Mouse (Mus musculus) ES-Bruce4 (cell line): ENCODE results near the gene Ppib. TPM values are rescaled to one million over a fixed set of nuclear protein-coding genes. Genes with fewer than 3 reads are reported as not detected.

Experiments used
- H3K27ac ChIP-seq: 2 replicates; pipeline ENCODE4 v1.5.1; 2012; ENCODE audit warnings: low read length, inconsistent platforms; ENCODE audit not compliant: insufficient read depth
- H3K27me3 ChIP-seq: 2 replicates; pipeline ENCODE4 v1.6.1; 2012; ENCODE audit warnings: mild to moderate bottlenecking, low read length, inconsistent platforms; ENCODE audit not compliant: control insufficient read depth, poor library complexity, insufficient read depth, severe bottlenecking
- H3K36me3 ChIP-seq: 2 replicates; pipeline ENCODE4 v1.6.1; 2012; ENCODE audit warnings: inconsistent platforms, mild to moderate bottlenecking, low read length, moderate library complexity; ENCODE audit not compliant: control insufficient read depth, poor library complexity, insufficient read depth, severe bottlenecking
- H3K4me1 ChIP-seq: one replicate; pipeline ENCODE4 v1.8.1; 2011; ENCODE audit warnings: low read length; ENCODE audit not compliant: control insufficient read depth, insufficient read depth
- H3K4me3 ChIP-seq: 2 replicates; pipeline ENCODE4 v1.5.1; 2011; ENCODE audit warnings: low read depth, mild to moderate bottlenecking, low read length
- H3K9ac ChIP-seq: 2 replicates; pipeline ENCODE4 v1.6.1; 2012; ENCODE audit warnings: low read depth, mild to moderate bottlenecking, inconsistent platforms; ENCODE audit not compliant: poor library complexity, severe bottlenecking
- H3K9me3 ChIP-seq: replicated peaks from 2 replicates; pipeline ENCODE4 v1.6.1; 2012; ENCODE audit warnings: mild to moderate bottlenecking, low read length, inconsistent platforms; ENCODE audit not compliant: control insufficient read depth, poor library complexity, insufficient read depth, severe bottlenecking
- CTCF ChIP-seq: IDR thresholded peaks from one replicate; pipeline ENCODE4 v1.8.1; 2011; ENCODE audit warnings: low read depth, low read length
- EP300 ChIP-seq: IDR thresholded peaks from 2 replicates; pipeline ENCODE4 v1.6.1; 2011; ENCODE audit warnings: low read depth, low read length; ENCODE audit not compliant: insufficient read depth
- POLR2A ChIP-seq: IDR thresholded peaks from one replicate; pipeline ENCODE4 v1.8.1; 2011; ENCODE audit warnings: low read length; ENCODE audit not compliant: insufficient read depth
- polyA plus RNA-seq: library from polyadenylated mRNA; stranded (reverse); fragments of >200 nt; gene quantifications from 2 replicates; pipeline ENCODE4 v1.2.4, GENCODE M21; 2011; ENCODE audit warnings: low read depth; ENCODE audit not compliant: missing spikeins, insufficient read depth, insufficient read length

Gene Ppib
- polyA plus RNA-seq, 1 experiment: 287 TPM

DNA sequence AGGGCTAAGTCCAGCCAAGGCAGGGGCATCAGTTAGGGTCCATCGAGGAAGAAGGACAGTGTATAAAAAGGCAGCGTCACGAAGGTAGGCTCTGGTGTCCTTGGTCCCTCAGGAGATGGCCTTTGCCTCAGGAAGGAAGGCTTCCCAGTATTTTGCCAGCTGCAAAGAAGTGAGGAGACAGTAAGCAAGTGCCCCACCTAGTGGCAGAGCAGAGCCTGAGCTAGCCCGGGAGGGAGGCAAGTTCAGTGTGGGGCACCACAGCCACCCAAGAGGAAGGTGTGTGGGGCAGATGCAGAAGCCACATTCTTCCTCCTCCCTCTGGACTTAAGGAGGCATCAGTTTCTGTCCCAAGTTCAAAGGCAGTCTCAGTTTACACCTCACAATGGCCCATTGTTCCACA lies 28.4 kb downstream of the Ppib start:
- TF ChIP-seq CTCF: peak; percentile 89
- TF ChIP-seq POLR2A: no peak
- H3K9me3 ChIP-seq: no peaks in the 10 kb centered on the region
- no peak overlapping the region for H3K9ac ChIP-seq
- no peaks in the 10 kb centered on the region for H3K27me3 ChIP-seq
- H3K4me3 ChIP-seq: no peak overlapping the region
- H3K27ac ChIP-seq: no peak overlapping the region
- no peaks in the 10 kb centered on the region for H3K36me3 ChIP-seq
- no peaks in the 10 kb centered on the region for H3K4me1 ChIP-seq

DNA sequence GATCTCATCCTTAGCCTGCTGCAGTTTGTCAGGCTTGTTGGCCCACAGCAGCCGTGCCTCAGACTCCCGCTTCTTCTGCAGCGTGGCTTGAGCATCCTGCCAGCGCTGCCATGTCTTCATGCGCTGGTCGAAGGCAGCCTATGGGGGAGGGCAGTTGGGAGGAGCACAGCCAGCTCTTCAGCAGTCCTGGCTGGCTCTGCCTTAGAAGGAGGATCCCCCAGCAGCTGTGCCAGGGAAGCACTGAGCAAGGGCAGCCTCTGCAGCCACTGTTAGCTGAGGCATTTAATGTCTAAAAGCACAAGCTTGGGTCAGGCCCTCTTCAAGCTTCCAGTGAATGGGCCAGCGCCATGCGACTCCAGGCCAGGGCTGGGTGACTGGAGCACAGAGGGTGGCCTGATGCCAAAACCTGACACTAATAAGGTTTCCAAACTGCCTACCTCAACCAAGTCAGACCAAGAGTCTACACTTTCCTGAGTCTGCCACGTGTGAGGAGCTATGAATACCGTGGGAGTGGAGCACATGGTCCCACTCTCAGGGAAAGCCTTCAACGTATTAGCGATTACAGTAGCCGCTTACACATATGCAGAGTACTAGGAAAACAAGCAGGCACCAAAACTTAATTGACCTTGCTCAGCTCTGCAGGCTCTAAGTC lies 30.7 kb downstream of the Ppib start:
- H3K4me1 ChIP-seq: no peaks in the 10 kb centered on the region
- H3K4me3 ChIP-seq: no peak overlapping the region
- no peaks in the 10 kb centered on the region for H3K36me3 ChIP-seq
- TF ChIP-seq CTCF (no peak), EP300 (no peak), POLR2A (no peak)
- no peak overlapping the region for H3K9ac ChIP-seq
- H3K27me3 ChIP-seq: no peaks in the 10 kb centered on the region
- no peak overlapping the region for H3K27ac ChIP-seq
- no peaks in the 10 kb centered on the region for H3K9me3 ChIP-seq

GRCm38 (mm10) chr9:66091327-66092231 lies 31.6 kb downstream of the Ppib start:
- Histone ChIP-seq H3K27me3 (no peaks in the 10 kb centered on the region), H3K36me3 (no peaks in the 10 kb centered on the region), H3K9ac (no peak overlapping the region), H3K4me3 (no peak overlapping the region), H3K27ac (no peak overlapping the region), H3K4me1 (no peaks in the 10 kb centered on the region), H3K9me3 (no peaks in the 10 kb centered on the region)
- TF ChIP-seq CTCF (no peak), POLR2A (no peak), EP300 (no peak)

DNA sequence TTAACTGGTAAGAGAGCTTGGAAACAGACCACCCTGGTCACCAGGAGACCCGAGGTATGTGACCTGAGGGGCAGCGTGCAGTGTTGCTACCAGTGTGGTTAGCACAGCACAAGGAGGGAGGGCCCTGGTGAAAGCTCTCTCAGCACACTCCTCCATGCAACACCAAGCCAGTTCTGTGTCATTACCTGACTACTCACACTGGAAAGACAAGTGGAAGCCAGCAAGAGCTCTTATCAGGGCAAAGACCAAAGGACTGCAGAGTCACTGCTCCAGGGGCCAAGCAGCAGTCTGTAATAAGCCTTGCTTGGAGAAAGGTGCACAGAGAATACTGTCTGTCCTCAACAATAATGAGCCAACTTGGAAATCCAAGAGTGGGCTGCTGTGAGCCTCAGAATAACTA lies 32.6 kb downstream of the Ppib start:
- Histone ChIP-seq H3K27ac (no peak overlapping the region), H3K4me1 (no peaks in the 10 kb centered on the region), H3K9ac (no peak overlapping the region), H3K36me3 (no peaks in the 10 kb centered on the region), H3K4me3 (no peak overlapping the region), H3K9me3 (no peaks in the 10 kb centered on the region), H3K27me3 (no peaks in the 10 kb centered on the region)
- no peak for TF ChIP-seq EP300
- no peak for TF ChIP-seq POLR2A
- no peak for TF ChIP-seq CTCF

- TF ChIP-seq POLR2A (no peak), EP300 (no peak), CTCF (no peak)
- Histone ChIP-seq H3K9me3 (no peaks in the 10 kb centered on the region), H3K27me3 (no peaks in the 10 kb centered on the region), H3K4me3 (no peak overlapping the region), H3K4me1 (no peaks in the 10 kb centered on the region), H3K27ac (no peak overlapping the region), H3K36me3 (no peaks in the 10 kb centered on the region; the same call in none of the 2 replicates), H3K9ac (no peak overlapping the region)
Observed at GRCm38 (mm10) chr9:66101577-66101976, 41.6 kb downstream of the Ppib start.

DNA sequence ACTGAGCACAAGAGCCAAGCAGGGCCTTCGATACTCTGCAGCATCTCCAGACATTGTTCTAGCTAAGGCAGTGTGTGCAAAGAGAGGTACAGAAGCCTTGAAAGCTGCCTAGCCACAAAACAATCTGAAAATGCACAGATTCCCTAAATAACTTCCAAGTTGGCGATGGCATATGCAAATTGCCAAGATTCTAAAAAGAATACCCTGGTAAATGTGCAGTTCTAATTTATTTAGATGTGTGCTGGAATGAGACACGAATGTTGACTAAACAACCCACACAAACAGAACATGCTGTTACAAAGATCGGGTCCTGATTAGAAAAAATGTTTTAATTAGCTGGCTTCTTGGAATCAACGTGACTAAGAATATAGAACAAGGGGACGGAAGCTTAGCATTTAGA lies 42.6 kb downstream of the Ppib start:
- Histone ChIP-seq H3K27me3 (no peaks in the 10 kb centered on the region), H3K36me3 (no peaks in the 10 kb centered on the region; the same call in none of the 2 replicates), H3K9ac (no peak overlapping the region), H3K4me1 (no peaks in the 10 kb centered on the region), H3K27ac (no peak overlapping the region), H3K9me3 (no peaks in the 10 kb centered on the region), H3K4me3 (no peak overlapping the region)
- TF ChIP-seq CTCF: no peak
- TF ChIP-seq EP300: no peak
- TF ChIP-seq POLR2A: no peak
